Mouse (Mus musculus): ENCODE data around the gene Mapkapk2. TPM values are rescaled to one million over a fixed set of nuclear protein-coding genes. Genes with fewer than 3 reads are reported as not detected.

Mapkapk2 gene
- polyA plus RNA-seq, 1 experiment from 2014 or later = 22.5 TPM

GRCm38 (mm10) chr1:131137111-131137510 lies 39.5 kb upstream of the Mapkapk2 start:
- Histone ChIP-seq H3K4me3 (replicated peaks; ENCODE audit: low read length) (peak overlapping the region; percentile 77), H3K9ac (peak overlapping the region; percentile 86), H3K9me3 (ENCODE audit: control insufficient read depth, low read length) (no peaks in the 10 kb centered on the region), H3K27ac (0 out of 2 replicates have a peak overlapping the region, but pooled peaks have one; percentile 55), H3K4me1 (replicated peaks; ENCODE audit: control insufficient read depth, insufficient read depth, low read length) (peaks cover 41% of the 10 kb centered on the region), H3K36me3 (replicated peaks; ENCODE audit: control insufficient read depth, insufficient read depth) (0 out of 2 replicates have a peak, but pooled peaks cover 7% of the 10 kb centered on the region), H3K27me3 (ENCODE audit: control insufficient read depth, insufficient read depth, low read length) (no peaks in the 10 kb centered on the region), H3K4me2 (replicated peaks) (peak overlapping the region; percentile 62)
- no peak for ATAC-seq (ENCODE audit: low FRiP score)
- WGBS = 5% methylated on average over 5 of the region's 5 CpGs
- no peak for DNase-seq (ENCODE audit: low spot score)

GRCm38 (mm10) chr1:131135960-131136629 lies 38.5 kb upstream of the Mapkapk2 start:
- ATAC-seq (ENCODE audit: low FRiP score) (no peak), DNase-seq (ENCODE audit: low spot score) (no peak)
- 0 out of 2 replicates have a peak overlapping the region, but pooled peaks have one; percentile 77 for H3K4me3 ChIP-seq (replicated peaks; ENCODE audit: low read length)
- H3K27me3 ChIP-seq (ENCODE audit: control insufficient read depth, insufficient read depth, low read length) = no peaks in the 10 kb centered on the region
- 0 out of 2 replicates have a peak overlapping the region, but pooled peaks have one; percentile 2 for H3K9ac ChIP-seq
- no peaks in the 10 kb centered on the region for H3K9me3 ChIP-seq (ENCODE audit: control insufficient read depth, low read length)
- peaks cover 41% of the 10 kb centered on the region for H3K4me1 ChIP-seq (replicated peaks; ENCODE audit: control insufficient read depth, insufficient read depth, low read length)
- 88% methylated on average over 10 of the region's 10 CpGs for WGBS
- H3K36me3 ChIP-seq (replicated peaks; ENCODE audit: control insufficient read depth, insufficient read depth) = 0 out of 2 replicates have a peak, but pooled peaks cover 7% of the 10 kb centered on the region
- peak overlapping the region; percentile 62 for H3K4me2 ChIP-seq (replicated peaks)
- no peak overlapping the region for H3K27ac ChIP-seq

GRCm38 (mm10) chr1:131134942-131135522 lies 37.4 kb upstream of the Mapkapk2 start:
- WGBS = 48% methylated on average over 8 of the region's 8 CpGs
- peak overlapping the region; percentile 33; the same call in 1 of the 2 replicates for H3K27ac ChIP-seq
- peaks cover 41% of the 10 kb centered on the region for H3K4me1 ChIP-seq (replicated peaks; ENCODE audit: control insufficient read depth, insufficient read depth, low read length)
- H3K4me2 ChIP-seq (replicated peaks) = peak overlapping the region; percentile 62
- no peak overlapping the region for H3K9ac ChIP-seq
- peaks cover 12% of the 10 kb centered on the region for H3K36me3 ChIP-seq (replicated peaks; ENCODE audit: control insufficient read depth, insufficient read depth)
- DNase-seq (ENCODE audit: low spot score) (no peak), ATAC-seq (ENCODE audit: low FRiP score) (no peak)
- H3K27me3 ChIP-seq (ENCODE audit: control insufficient read depth, insufficient read depth, low read length) = no peaks in the 10 kb centered on the region
- no peaks in the 10 kb centered on the region for H3K9me3 ChIP-seq (ENCODE audit: control insufficient read depth, low read length)
- H3K4me3 ChIP-seq (replicated peaks; ENCODE audit: low read length) = no peak overlapping the region

GRCm38 (mm10) chr1:131134231-131134630 lies 36.6 kb upstream of the Mapkapk2 start:
- DNase-seq (ENCODE audit: low spot score) = peak; percentile 29

GRCm38 (mm10) chr1:131125987-131126744 lies 28.5 kb upstream of the Mapkapk2 start:
- 80% methylated on average over 11 of the region's 11 CpGs for WGBS
- peaks cover 39% of the 10 kb centered on the region for H3K36me3 ChIP-seq (replicated peaks; ENCODE audit: control insufficient read depth, insufficient read depth)
- DNase-seq (ENCODE audit: low spot score) (no peak), ATAC-seq (ENCODE audit: low FRiP score) (no peak)
- no peak overlapping the region for H3K9ac ChIP-seq
- H3K9me3 ChIP-seq (ENCODE audit: control insufficient read depth, low read length) = no peaks in the 10 kb centered on the region
- no peaks in the 10 kb centered on the region for H3K27me3 ChIP-seq (ENCODE audit: control insufficient read depth, insufficient read depth, low read length)
- H3K4me2 ChIP-seq (replicated peaks) = no peak overlapping the region
- no peak overlapping the region for H3K27ac ChIP-seq
- H3K4me3 ChIP-seq (replicated peaks; ENCODE audit: low read length) = no peak overlapping the region
- H3K4me1 ChIP-seq (replicated peaks; ENCODE audit: control insufficient read depth, insufficient read depth, low read length) = no peaks in the 10 kb centered on the region

More at GRCm38 (mm10) chr1:131134231-131134630, 36.6 kb upstream of the Mapkapk2 start:
- Histone ChIP-seq H3K4me2 (replicated peaks) (peak overlapping the region; percentile 21; the same call in 1 of the 2 replicates), H3K27me3 (ENCODE audit: control insufficient read depth, insufficient read depth, low read length) (no peaks in the 10 kb centered on the region), H3K4me3 (replicated peaks; ENCODE audit: low read length) (no peak overlapping the region), H3K9ac (no peak overlapping the region), H3K27ac (no peak overlapping the region), H3K36me3 (replicated peaks; ENCODE audit: control insufficient read depth, insufficient read depth) (peaks cover 20% of the 10 kb centered on the region), H3K9me3 (ENCODE audit: control insufficient read depth, low read length) (no peaks in the 10 kb centered on the region), H3K4me1 (replicated peaks; ENCODE audit: control insufficient read depth, insufficient read depth, low read length) (peaks cover 39% of the 10 kb centered on the region)
- no peak for ATAC-seq (ENCODE audit: low FRiP score)
- 30% methylated on average over 6 of the region's 6 CpGs for WGBS

- no peak overlapping the region for H3K4me2 ChIP-seq (replicated peaks)
- 71% methylated on average over 10 of the region's 10 CpGs for WGBS
Measured at GRCm38 (mm10) chr1:131123522-131124265, 26.1 kb upstream of the Mapkapk2 start.

GRCm38 (mm10) chr1:131121987-131122386 lies 24.4 kb upstream of the Mapkapk2 start:
- DNase-seq (ENCODE audit: low spot score) (no peak), ATAC-seq (ENCODE audit: low FRiP score) (no peak)
- Histone ChIP-seq H3K36me3 (replicated peaks; ENCODE audit: control insufficient read depth, insufficient read depth) (peaks cover 5% of the 10 kb centered on the region; the same call in 1 of the 2 replicates), H3K9me3 (ENCODE audit: control insufficient read depth, low read length) (no peaks in the 10 kb centered on the region), H3K4me3 (replicated peaks; ENCODE audit: low read length) (no peak overlapping the region), H3K9ac (no peak overlapping the region), H3K4me1 (replicated peaks; ENCODE audit: control insufficient read depth, insufficient read depth, low read length) (no peaks in the 10 kb centered on the region), H3K27me3 (ENCODE audit: control insufficient read depth, insufficient read depth, low read length) (no peaks in the 10 kb centered on the region), H3K27ac (no peak overlapping the region), H3K4me2 (replicated peaks) (no peak overlapping the region)
- 39% methylated on average over 3 of the region's 3 CpGs for WGBS

More at GRCm38 (mm10) chr1:131123522-131124265, 26.1 kb upstream of the Mapkapk2 start:
- Histone ChIP-seq H3K27me3 (ENCODE audit: control insufficient read depth, insufficient read depth, low read length) (no peaks in the 10 kb centered on the region), H3K36me3 (replicated peaks; ENCODE audit: control insufficient read depth, insufficient read depth) (peaks cover 21% of the 10 kb centered on the region), H3K4me1 (replicated peaks; ENCODE audit: control insufficient read depth, insufficient read depth, low read length) (no peaks in the 10 kb centered on the region), H3K9ac (no peak overlapping the region), H3K27ac (no peak overlapping the region), H3K4me3 (replicated peaks; ENCODE audit: low read length) (no peak overlapping the region), H3K9me3 (ENCODE audit: control insufficient read depth, low read length) (no peaks in the 10 kb centered on the region)
- no peak for DNase-seq (ENCODE audit: low spot score)
- no peak for ATAC-seq (ENCODE audit: low FRiP score)

GRCm38 (mm10) chr1:131119026-131119425 lies 21.4 kb upstream of the Mapkapk2 start:
- no peak for ATAC-seq (ENCODE audit: low FRiP score)
- no peak overlapping the region for H3K4me2 ChIP-seq (replicated peaks)
- H3K4me3 ChIP-seq (replicated peaks; ENCODE audit: low read length) = no peak overlapping the region
- H3K36me3 ChIP-seq (replicated peaks; ENCODE audit: control insufficient read depth, insufficient read depth) = no peaks in the 10 kb centered on the region
- H3K27ac ChIP-seq = no peak overlapping the region
- no peak for DNase-seq (ENCODE audit: low spot score)
- no peak overlapping the region for H3K9ac ChIP-seq
- no peaks in the 10 kb centered on the region for H3K4me1 ChIP-seq (replicated peaks; ENCODE audit: control insufficient read depth, insufficient read depth, low read length)
- H3K9me3 ChIP-seq (ENCODE audit: control insufficient read depth, low read length) = no peaks in the 10 kb centered on the region
- 73% methylated on average over 2 of the region's 2 CpGs for WGBS
- H3K27me3 ChIP-seq (ENCODE audit: control insufficient read depth, insufficient read depth, low read length) = no peaks in the 10 kb centered on the region

Measured in hindbrain, embryonic 14.5 days (tissue).